Mouse (Mus musculus): ENCODE results near the gene Mesp2.

- no peak for TF ChIP-seq CTCF (IDR thresholded peaks at IDR 0.05; ENCODE audit: insufficient read depth, low read length)
- no peak for TF ChIP-seq POLR2A (IDR thresholded peaks at IDR 0.05; ENCODE audit: borderline replicate concordance, extremely low read depth, low read depth, low read length)
These were observed at the start of gene Mesp2 for GRCm38 (mm10) chr7:79810611-79811506.
